Mouse (Mus musculus): ENCODE results near the gene Cct7. TPM values are rescaled to one million over a fixed set of nuclear protein-coding genes. Genes with fewer than 3 reads are reported as not detected.
A peak's percentile ranks its signal among the peaks of the same experiment; 100 is the strongest.

Gene Cct7
- total RNA-seq, 2 experiments from 2014 or later = 282 to 319 TPM

DNA sequence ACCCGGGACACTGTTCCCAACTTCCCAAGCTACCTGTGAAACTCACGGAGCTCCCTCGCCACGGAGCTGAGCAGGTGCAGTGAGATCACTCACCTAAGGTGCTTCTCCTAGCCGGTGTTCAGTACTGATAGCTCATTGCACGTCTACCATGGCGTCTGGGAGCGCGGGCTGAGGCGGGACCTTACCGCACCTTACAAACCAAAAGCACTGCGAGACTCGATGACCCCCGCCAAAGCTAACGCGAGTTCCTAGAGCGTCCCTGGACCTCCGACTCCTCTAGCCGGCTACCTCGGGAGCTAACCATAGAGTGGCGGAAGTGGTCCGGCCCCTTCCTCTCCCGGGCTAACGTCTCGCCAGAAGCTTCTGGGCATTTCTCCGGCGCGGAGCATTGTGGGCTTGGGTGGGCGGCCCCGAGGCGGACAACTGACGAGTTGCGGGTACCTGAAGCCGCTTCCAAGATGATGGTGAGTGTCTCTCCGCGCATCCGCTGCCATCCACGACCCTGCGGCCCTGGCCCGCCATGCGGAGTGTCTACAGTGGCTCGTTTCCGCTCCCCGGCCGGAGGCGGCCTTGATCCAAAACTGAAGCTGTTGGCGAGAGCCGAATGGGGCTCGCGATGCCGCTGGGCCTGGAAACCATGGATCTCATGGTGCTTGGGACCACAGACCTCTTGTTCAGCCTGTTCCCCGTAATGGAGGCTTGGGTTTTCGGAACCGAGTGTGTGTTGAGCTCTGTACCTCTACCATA lies 523 bp downstream of the Cct7 start, which contains the start of gene Pradc1:
TSS of gene Pradc1 (minus strand) at position 307 of the 747 bp plus-strand sequence.
- peak; percentile 91 to 95 for DNase-seq (ENCODE audit: low spot score in 2 of 2)

DNA sequence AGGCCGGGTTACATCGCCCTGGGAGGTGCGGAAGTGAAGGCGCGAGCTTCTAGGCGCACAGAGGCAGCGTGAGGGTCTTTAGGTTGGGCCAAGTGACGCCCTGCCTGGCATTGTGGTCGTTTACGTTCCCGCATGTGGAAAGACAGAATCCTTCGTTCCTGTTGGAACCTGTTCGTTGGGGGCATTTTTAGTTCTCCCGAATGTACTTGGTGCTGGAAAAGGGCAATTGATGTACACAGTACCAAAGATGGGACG lies 1.0 kb downstream of the Cct7 start:
- DNase-seq (ENCODE audit: low spot score in 2 of 2) = no peak

DNA sequence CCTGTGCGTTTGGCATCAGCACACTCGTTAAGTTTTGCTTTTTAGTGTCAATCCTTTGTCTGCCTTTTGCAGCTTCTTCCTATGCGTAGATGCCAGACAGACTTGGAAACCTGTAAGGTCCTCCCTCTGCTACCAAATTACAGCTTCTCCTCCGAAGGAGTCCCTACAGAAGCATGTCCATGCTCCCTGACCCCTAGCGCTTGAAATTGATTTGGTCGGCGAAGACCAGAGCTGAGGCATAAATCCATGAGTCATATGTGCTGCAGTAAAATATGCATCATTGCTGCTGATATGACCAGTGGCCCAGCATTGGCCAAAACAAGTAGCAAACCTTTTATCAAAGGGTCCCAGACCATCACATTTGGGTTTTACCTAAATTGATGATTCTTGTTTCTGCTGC lies 1.5 kb downstream of the Cct7 start:
- peak in 1 of 2 experiments; percentile 27 for DNase-seq (ENCODE audit: low spot score in 2 of 2)

DNA sequence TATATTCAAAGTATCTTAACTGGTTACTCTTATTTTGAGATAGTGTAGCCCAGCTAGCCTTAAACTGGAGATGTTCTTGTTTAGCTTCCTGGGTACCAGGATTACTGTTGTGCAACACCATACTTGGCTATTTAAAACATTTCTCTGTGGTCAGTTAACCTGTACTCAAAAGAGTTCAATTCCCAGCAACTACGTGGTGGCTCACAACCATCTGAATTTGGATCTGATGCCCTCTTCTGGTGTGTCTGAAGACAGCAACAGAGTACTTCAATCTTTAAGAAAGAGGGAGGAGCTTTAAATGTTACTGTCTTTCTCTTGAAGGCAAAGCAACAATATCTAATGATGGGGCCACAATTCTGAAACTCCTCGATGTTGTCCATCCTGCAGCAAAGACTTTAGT lies 8.3 kb downstream of the Cct7 start:
- no peak for DNase-seq (ENCODE audit: low spot score in 2 of 2)

DNA sequence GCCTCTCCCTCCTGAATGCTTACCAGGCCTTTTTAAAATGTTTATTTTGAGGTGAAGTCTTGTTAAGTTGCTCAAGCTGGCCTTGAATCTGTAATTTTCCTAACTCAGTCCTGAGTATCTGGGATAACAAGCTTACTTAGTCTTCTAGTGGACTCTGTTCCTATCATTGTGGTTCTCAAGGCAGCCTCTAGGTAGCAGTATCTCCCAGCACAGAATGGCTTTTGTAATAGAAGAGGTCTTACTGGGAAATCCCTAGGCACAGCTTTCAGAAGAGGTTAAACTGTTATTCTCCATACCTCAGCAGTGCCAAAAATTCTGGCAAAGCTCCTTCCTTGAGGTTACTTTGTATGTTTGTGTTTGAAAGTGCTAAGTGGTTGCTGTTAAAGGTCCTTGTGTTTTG lies 14.1 kb downstream of the Cct7 start:
- DNase-seq (ENCODE audit: low spot score in 2 of 2) = no peak

DNA sequence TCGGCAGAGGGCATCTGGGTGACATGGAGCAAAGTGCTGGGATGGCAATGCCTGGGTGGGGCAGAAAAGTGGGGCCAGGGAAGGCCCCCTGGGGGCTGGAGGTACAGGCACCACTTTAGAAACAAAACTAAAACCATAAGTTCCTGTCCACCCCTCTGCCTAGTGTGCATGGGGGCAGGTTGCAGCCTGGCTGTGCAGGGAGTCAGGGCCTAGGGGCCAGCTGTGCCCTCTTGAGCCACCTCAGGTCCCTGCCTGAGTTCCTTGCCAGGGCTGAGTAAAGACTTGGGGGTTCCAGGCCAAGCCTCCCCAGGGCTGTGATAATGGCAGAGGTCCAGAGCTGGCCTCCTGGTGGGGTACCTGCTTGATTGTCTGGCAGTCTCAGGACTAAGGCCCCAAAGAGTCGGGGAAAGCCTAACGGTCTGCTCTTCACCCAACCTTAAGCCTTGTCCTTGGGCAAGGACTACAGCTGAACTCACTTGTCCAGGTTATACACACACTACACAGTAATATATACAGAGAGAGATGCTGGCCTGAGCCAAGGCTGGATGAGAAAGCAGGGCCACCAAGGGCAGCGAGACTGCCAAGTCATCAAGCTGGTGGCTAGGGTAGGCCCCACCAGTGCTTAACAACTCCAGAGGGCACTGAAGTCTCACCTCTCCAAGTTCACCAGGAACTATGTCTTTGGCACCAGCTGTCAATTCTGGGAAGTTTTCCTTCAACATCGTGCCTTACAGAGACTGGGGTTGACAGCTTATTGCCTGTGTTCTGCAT lies 18.5 kb downstream of the Cct7 start:
- peak in 1 of 2 experiments; percentile 43 for DNase-seq (ENCODE audit: low spot score in 2 of 2)

DNA sequence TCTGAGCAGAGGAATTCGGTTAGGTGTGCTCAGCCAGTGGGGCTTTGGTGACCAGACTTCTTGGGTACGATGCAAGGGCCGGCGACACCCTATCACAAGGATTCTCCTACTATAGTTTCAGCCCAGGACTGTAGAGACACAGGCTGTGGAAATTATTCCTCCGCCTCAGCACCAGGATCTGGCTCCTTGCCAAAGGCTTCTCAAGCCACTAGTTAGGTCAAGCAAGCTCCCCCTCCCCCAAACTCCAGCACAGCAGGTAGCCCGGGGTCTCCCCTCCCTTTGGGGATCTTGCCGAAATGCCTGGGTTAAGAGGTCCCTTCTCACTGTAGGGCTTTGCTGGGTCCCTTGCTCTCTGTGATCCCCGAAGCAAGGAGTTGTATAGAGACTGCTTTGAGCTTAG lies 20.6 kb downstream of the Cct7 start:
- DNase-seq (ENCODE audit: low spot score in 2 of 2) = no peak

DNA sequence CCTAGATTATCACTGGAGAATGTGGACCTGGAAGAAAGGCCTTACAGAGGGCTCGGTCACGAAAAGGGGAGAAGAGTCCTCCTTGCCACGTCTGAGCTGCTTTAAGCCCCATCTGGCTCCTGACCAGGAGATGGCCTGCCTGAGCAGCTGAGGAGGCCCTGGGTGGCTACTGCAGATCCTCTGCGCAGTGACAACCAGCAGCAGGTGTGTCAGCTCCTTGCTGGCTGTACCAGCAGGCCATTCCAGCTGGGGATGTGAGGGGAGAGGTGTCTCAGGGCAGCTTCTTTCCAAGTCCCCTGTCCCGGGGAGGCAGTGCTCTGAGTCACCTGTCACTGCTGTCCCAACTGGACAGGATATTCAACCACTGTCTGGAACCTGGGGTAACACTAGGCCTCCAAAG lies 21.2 kb downstream of the Cct7 start:
- DNase-seq (ENCODE audit: low spot score in 2 of 2) = no peak

DNA sequence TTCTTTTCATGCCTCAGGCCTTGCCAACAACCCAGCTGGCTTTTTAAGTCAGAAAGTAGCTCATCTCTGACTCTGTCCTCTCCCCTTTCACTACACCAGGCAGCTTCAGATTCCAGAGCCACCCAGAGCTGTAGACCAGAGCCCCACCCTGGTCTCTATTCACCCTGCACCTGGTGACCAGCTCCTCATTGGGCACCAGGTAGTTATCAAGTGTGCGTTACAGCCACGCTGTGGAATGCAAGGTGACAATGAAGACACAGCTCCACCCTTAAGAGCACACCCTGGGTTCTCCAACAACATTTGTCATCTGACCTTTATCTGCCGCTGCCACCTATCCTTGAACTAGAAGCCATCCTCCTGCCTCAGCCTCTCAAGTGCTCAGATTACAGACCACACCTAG lies 24.3 kb downstream of the Cct7 start:
- no peak for DNase-seq (ENCODE audit: low spot score in 2 of 2)

DNA sequence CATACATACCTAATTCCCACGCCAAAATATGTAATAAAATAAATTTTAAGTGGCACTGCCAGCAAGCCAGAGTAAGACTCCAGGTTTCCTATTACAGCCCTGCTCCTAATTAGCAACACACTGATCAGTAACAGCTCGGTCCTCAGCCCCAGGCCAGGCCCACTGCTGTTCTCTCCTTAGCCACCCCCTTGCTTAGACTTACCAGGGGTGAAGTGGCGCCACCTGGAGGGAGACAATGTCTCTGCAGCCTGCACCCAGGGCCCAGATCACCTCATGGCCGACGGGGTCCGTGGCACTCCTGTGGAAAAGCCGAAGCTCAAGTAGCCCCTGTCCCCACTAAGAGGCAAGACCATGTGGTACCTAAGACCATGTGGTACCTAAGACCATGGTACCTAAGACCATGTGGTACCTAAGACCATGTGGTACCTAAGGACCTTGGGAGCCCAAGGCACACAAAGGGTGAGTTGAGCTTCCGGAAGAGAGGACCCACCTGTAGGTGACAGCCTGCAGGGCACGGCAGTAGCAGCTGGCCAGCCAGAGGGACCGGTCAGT lies 26.1 kb downstream of the Cct7 start:
- DNase-seq (ENCODE audit: low spot score in 2 of 2) = peak in 1 of 2 experiments; percentile 41

DNA sequence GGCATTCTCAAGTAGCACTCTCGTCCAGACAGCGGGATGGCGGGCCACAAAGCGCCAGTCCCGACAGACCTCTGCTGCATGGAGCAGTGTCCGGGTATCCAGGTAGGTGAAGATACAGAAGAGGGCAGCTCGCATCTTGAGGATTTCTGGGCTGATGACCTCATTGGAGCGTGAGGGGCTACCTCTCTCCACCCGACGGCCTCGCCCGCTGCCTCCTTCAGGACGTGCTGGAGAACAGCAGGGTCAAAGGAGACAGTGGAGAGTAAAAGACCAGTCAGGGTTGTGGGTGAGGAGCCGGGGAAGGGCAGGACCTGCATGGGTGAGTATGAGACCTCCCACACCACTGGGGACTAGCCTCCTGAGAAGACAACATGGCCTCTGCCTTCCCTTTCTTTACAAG lies 27.1 kb downstream of the Cct7 start:
- DNase-seq (ENCODE audit: low spot score in 2 of 2) = no peak

DNA sequence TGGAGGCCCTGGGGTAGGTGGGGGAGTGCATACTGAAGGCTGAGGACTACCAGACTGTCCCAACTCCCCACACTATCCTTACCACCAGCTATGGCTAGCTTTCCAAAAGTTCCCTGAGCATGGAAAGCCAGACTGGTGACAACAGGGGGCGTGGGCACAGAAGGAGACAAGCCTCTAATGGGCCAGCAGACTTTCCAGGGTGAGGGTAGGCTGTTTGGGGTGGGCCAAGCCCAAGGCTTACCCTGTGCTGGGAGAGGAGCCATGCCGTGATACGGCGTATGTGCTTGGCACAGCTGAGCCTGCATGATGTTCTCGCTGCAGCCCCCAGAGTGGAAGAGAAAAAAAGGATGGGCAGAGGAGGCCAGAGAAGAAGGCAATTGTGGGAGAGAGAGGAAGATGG lies 28.7 kb downstream of the Cct7 start:
- no peak for DNase-seq (ENCODE audit: low spot score in 2 of 2)

DNA sequence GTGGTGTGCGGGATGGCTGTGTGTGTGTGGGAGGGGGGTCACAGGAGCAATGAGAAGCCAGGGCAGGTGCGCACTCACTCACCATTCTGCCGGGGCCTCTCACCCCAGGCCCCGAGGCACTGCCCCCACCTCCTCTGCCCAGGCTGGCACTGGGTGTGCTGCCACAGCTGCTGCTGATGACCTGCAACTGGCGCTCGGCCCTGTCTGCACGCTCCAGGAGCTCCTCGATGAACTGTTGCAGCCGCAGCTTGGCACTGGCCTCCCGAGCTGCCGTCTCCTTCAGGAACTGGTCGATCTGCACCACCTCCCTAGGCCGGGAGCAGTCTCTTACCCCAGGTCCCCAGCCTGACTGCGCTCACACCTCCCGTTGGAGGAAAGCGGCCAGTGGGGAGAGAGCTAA lies 29.4 kb downstream of the Cct7 start:
- DNase-seq (ENCODE audit: low spot score in 2 of 2) = no peak

DNA sequence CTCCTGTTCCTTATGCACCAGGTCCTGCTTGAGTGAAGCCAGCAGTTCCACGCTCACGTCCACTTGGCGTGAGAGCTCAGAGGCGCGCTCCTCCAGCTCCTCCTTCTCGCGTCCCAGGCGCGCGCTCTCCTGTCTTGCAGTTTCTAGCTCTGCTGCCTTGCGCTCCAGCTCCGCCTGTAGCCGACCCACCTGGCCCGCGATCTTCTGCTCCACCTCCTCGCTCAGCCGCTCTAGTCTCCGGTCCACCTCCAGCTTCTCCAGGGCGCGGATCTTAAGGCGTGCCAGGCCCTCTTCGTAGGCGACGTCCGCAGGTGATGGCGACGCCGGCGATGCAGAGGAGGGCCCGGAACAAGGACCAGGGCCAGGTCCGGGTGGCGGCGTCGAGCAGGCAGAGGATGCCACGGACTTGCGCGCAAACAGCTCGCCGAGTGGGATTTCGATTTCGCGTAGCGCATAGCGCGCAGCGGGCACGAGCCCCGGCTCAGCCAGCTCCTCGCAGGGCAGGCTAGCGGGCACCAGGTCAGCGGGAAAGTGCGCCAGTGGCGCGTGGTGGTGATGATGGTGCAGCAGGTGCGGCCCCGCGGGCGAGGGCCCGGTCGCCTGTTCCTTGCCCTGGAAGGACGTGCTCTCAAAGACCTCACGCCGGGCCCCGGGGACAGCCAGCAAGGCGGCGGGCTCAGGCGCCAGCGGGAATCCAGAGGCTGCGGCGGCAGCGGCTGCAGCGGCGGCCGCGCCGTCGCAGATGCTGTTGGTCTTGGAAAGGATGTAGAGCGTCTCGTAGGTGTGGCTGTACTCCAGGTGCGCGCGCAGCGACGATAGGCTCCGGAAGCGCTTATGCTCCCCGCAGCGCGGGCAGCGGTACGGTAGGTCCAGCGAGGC lies 32.8 kb downstream of the Cct7 start:
- DNase-seq (ENCODE audit: low spot score in 2 of 2) = no peak

DNA sequence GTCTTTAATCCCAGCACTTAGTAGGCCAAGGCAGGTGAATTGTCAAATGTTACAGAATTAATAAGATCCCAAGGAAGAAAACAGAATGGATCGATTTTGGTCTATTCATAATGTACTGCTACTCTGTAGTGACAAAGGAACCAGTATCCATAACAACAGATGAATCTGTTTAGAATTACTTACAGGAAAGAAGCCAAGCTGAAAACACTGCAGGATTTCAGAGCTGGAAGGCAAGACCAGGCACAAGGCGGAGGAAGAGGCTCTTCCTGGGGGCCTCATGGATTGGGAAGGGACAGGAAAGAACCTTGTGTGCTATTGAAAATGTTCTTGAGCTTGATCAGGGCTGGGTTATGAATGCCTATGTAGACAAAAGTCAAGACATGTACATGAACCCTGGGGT lies 34.4 kb downstream of the Cct7 start:
- DNase-seq (ENCODE audit: low spot score in 2 of 2) = no peak

DNA sequence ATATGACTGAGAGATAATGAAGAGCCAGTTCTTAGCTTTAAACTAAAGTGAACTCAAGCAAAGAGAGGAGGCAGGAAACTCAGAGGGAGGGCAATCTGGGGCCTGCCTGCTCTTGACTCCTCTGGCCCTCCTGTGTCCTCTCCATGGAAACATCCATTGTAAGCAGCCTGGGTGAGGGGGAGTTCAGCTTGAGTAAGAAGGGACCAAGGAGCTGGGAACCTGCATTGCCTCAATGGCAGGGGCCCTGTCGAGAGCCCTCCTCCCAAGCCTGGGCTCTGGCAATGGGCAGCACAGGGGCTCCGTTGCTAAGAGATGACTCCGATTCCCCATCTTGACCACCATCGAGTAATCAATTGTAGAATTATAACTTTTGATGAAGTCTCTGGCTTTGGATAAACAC lies 37.2 kb downstream of the Cct7 start:
- no peak for DNase-seq (ENCODE audit: low spot score in 2 of 2)

DNA sequence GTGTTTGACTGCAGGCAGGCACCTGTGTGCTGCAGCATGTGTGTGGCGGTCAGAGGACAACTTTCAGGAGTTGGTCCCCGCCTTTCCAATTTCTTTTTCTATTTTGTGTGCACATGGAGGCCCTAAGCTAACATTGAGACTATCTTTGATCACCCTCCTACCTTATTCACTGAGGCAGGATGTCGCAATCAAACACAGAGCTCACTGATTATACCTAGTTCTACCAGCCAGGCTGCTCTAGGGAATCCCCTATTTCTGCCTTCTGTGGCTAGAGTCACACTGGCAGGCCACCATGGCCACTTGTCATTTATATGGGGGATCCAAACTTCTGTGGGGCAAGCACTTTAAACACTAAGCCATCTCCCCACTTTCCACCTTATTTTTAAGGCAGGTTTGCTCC lies 38.4 kb downstream of the Cct7 start:
- DNase-seq (ENCODE audit: low spot score in 2 of 2) = no peak

DNA sequence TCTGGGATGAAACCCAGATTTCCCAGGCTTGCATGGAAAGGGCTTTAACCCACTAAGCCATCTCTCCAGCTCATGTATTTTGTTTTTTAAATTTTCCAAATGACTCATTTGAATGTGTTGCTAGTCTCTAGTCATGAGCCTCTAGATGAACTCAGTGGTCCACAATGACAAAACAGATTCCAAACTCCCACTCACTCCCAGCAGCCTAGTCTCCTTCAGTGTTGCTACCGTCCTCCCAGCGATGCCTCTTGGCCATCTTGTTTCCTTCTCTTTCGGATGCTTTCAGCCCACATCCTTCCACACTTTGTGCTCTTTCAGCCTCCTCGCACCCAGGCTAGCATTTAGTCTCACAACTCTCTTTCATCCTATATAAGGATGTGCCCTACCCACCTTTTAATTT lies 38.9 kb downstream of the Cct7 start:
- no peak for DNase-seq (ENCODE audit: low spot score in 2 of 2)

DNA sequence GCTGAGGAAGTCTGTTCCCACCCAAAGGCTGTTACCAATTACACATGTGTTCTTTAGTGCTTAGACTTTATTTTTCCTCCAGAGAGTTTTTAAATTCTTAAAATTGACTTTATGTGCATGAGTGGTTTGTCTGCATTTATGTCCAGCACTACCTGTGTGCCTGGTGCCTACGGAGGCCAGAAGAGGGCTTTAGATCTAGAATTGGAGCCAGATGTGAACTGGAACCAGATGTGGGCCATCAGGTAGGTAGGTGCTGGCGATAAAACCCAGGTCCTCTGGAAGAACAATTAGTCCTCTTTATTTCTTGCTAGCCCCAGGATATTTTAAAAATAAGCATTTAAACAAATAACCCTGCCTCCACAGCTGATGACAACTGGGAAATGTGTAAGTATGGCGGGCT lies 40.3 kb downstream of the Cct7 start:
- no peak for DNase-seq (ENCODE audit: low spot score in 2 of 2)

DNA sequence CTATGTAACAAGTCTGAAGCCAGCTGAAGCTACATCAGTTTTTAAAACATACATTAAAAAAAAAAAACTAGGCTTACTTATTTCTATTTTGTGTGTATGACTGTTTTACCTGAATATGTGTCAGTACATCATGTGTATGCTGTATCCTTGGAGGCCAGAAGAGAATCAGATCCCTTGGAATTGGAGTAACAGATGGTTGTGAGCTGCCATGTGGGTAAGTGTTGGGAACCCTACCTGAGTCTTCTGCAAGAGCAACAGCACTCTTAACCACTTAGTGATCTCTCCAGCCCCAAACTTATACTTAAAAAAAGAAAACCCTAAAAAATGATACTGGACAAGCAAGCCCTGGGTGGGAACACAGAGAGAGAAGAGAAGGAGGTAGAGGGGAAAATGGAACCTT lies 45.7 kb downstream of the Cct7 start:
- DNase-seq (ENCODE audit: low spot score in 2 of 2) = no peak

DNA sequence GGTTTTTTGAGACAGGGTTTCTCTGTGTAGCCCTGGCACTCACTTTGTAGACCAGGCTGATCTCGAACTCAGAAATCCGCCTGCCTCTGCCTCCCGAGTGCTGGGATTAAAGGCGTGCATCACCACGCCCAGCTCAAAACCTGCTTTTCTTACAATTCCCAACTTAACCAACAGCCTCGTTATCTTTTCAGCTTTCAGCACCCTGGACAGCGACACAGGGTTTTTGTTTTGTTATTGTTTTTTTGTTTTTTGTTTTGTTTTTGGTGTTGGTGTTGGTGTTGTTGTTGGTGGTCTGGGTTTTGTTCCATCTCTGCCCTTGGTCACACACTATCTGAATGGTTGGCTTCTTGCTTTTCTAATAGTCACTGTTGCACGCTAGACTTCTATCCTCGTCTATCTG lies 46.8 kb downstream of the Cct7 start:
- DNase-seq (ENCODE audit: low spot score in 2 of 2) = no peak

DNA sequence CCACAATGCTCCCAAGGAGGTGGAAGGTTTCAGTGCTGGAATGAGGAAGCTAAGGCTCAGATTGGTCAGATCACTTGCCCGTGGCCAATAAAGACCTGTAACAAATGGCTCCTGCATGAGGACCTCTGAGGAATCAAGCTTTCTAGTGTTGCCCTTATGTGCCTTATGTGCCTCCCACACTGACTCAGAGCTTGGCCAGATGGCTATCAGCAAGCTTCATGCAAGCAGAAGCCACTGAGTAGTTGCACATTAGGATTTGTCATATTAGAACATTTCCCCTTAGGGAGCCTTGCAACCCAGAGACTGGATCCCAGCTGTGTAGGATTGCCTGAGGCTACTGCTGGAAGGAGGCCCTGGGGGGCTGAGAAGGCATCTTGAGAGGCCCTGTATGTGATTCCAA lies 49.1 kb downstream of the Cct7 start:
- DNase-seq (ENCODE audit: low spot score in 2 of 2) = no peak

Measured in adrenal gland, adult 18-20 months (tissue).